Mouse (Mus musculus) limb, embryonic 12.5 days (tissue): ENCODE measurements at regions not wholly inside any gene's neighbourhood (a gene's known extent, or its start where the extent isn't known, plus 50 kb on each side); places are given as distances from the start of the nearest gene placed in this dataset.

Source experiments
- ATAC-seq: fragments of 200-750 bp; cut with Nextera tagmentation; 2 replicates; pipeline ENCODE4 v1.8.0; 2017; ENCODE audit warnings: low read depth, moderate TSS enrichment; ENCODE audit not compliant: insufficient number of reproducible peaks, insufficient read depth, low FRiP score, low TSS enrichment
- H3K27ac ChIP-seq: fragments of 300-500 bp; sonication (generic); 2 replicates; pipeline ENCODE4 v1.5.1; 2016; ENCODE audit warnings: mild to moderate bottlenecking, moderate library complexity
- H3K27me3 ChIP-seq: fragments of 300-500 bp; sonication (generic); 2 replicates; pipeline ENCODE4 v1.6.1; 2016; ENCODE audit warnings: mild to moderate bottlenecking, moderate library complexity
- H3K36me3 ChIP-seq: fragments of 300-500 bp; sonication (generic); 2 replicates; pipeline ENCODE4 v1.6.1; 2016; ENCODE audit warnings: mild to moderate bottlenecking, moderate library complexity
- H3K4me1 ChIP-seq: fragments of 300-500 bp; sonication (generic); replicated peaks from 2 replicates; pipeline ENCODE4 v1.6.1; 2016
- H3K4me2 ChIP-seq: fragments of 300-500 bp; sonication (generic); 2 replicates; pipeline ENCODE4 v1.6.1; 2016; ENCODE audit warnings: mild to moderate bottlenecking, moderate library complexity
- H3K4me3 ChIP-seq: fragments of 300-500 bp; sonication (generic); replicated peaks from 2 replicates; pipeline ENCODE4 v1.5.1; 2016; ENCODE audit warnings: mild to moderate bottlenecking
- H3K9ac ChIP-seq: fragments of 300-500 bp; sonication (generic); replicated peaks from 2 replicates; pipeline ENCODE4 v1.6.1; 2016; ENCODE audit warnings: mild to moderate bottlenecking, moderate library complexity
- H3K9me3 ChIP-seq: fragments of 300-500 bp; sonication (generic); 2 replicates; pipeline ENCODE4 v1.6.1; 2016; ENCODE audit warnings: mild to moderate bottlenecking, moderate library complexity
- WGBS: fragments of 180-500 bp; shearing (Covaris S2); methylation state at CpG from one replicate; pipeline ENCODE4 v1.1.7; 2016; 5-methylcytosine and 5-hydroxymethylcytosine counted together

- no peaks in the 10 kb centered on the region for H3K4me1 ChIP-seq
- no peaks in the 10 kb centered on the region for H3K36me3 ChIP-seq
- H3K4me2 ChIP-seq = no peak overlapping the region
- H3K27me3 ChIP-seq = no peaks in the 10 kb centered on the region
- no peak for ATAC-seq
- 82% methylated on average over 7 of the region's 7 CpGs for WGBS
- H3K9ac ChIP-seq = no peak overlapping the region
- no peaks in the 10 kb centered on the region for H3K9me3 ChIP-seq
- H3K4me3 ChIP-seq = no peak overlapping the region
- no peak overlapping the region for H3K27ac ChIP-seq
Measured at GRCm38 (mm10) chr1:23689398-23689797, 72.2 kb upstream of the B3gat2 start.

- no peak; the same call in 1 of the 2 replicates for ATAC-seq
- 23% methylated on average over 6 of the region's 6 CpGs for WGBS
- no peak overlapping the region for H3K27ac ChIP-seq
- no peaks in the 10 kb centered on the region for H3K36me3 ChIP-seq
- no peaks in the 10 kb centered on the region for H3K4me1 ChIP-seq
- H3K9me3 ChIP-seq = no peaks in the 10 kb centered on the region
- H3K9ac ChIP-seq = no peak overlapping the region
- H3K4me2 ChIP-seq = no peak overlapping the region
- H3K4me3 ChIP-seq = no peak overlapping the region
- H3K27me3 ChIP-seq = no peaks in the 10 kb centered on the region
Measured at GRCm38 (mm10) chr1:23705489-23705888, 56.1 kb upstream of the B3gat2 start.

GRCm38 (mm10) chr1:23706450-23706849 lies 55.1 kb upstream of the B3gat2 start:
- no peak for ATAC-seq

More at GRCm38 (mm10) chr1:23706450-23706849, 55.1 kb upstream of the B3gat2 start:
- no peak overlapping the region for H3K4me3 ChIP-seq
- WGBS = 53% methylated on average over 4 of the region's 4 CpGs
- no peaks in the 10 kb centered on the region for H3K9me3 ChIP-seq
- H3K27me3 ChIP-seq = no peaks in the 10 kb centered on the region
- H3K9ac ChIP-seq = no peak overlapping the region
- H3K36me3 ChIP-seq = no peaks in the 10 kb centered on the region
- no peak overlapping the region for H3K27ac ChIP-seq
- H3K4me1 ChIP-seq = no peaks in the 10 kb centered on the region
- H3K4me2 ChIP-seq = no peak overlapping the region
